Mouse (Mus musculus) forebrain, embryonic 15.5 days (tissue): ENCODE results near the gene Nxph2. TPM values are rescaled to one million over a fixed set of nuclear protein-coding genes. Genes with fewer than 3 reads are reported as not detected.
A peak's percentile ranks its signal among the peaks of the same experiment; 100 is the strongest.
"Not testable (repeated sequence)": the region's sequence is repeated elsewhere in the genome, so short reads cannot be mapped to it uniquely, and the experiment has no call there.

Source experiments
- ATAC-seq: fragments of 200-750 bp; cut with Nextera tagmentation; replicated peaks from 2 replicates; pipeline ENCODE4 v1.8.0; 2017; ENCODE audit warnings: mild to moderate bottlenecking, moderate TSS enrichment, moderate library complexity
- H3K27ac ChIP-seq: fragments of 300-500 bp; sonication (generic); replicated peaks from 2 replicates; pipeline ENCODE4 v1.5.1; 2015; ENCODE audit warnings: mild to moderate bottlenecking, inconsistent platforms
- H3K27me3 ChIP-seq: fragments of 300-500 bp; sonication (generic); 2 replicates; pipeline ENCODE4 v1.6.1; 2015; ENCODE audit warnings: inconsistent platforms
- H3K36me3 ChIP-seq: fragments of 300-500 bp; sonication (generic); 2 replicates; pipeline ENCODE4 v1.6.1; 2015; ENCODE audit warnings: mild to moderate bottlenecking, inconsistent platforms
- H3K4me1 ChIP-seq: fragments of 300-500 bp; sonication (generic); 2 replicates; pipeline ENCODE4 v1.6.1; 2015; ENCODE audit warnings: inconsistent platforms
- H3K4me2 ChIP-seq: fragments of 300-500 bp; sonication (generic); replicated peaks from 2 replicates; pipeline ENCODE4 v1.6.1; 2015; ENCODE audit warnings: mild to moderate bottlenecking, inconsistent platforms
- H3K4me3 ChIP-seq: fragments of 300-500 bp; sonication (generic); 2 replicates; pipeline ENCODE4 v1.5.1; 2015; ENCODE audit warnings: mild to moderate bottlenecking, inconsistent platforms
- H3K9ac ChIP-seq: fragments of 300-500 bp; sonication (generic); replicated peaks from 2 replicates; pipeline ENCODE4 v1.6.1; 2015; ENCODE audit warnings: mild to moderate bottlenecking, inconsistent platforms
- H3K9me3 ChIP-seq: fragments of 300-500 bp; sonication (generic); 2 replicates; pipeline ENCODE4 v1.6.1; 2016; ENCODE audit warnings: inconsistent platforms
- WGBS: fragments of 180-500 bp; shearing (Covaris S2); methylation state at CpG from one replicate; pipeline ENCODE4 v1.1.7; 2015; ENCODE audit warnings: mixed read lengths; 5-methylcytosine and 5-hydroxymethylcytosine counted together
- polyA plus RNA-seq: library from polyadenylated mRNA; unstranded; fragments of >200 nt; fragmentation: Nextera tagmentation; extraction: Ambion mirVana; gene quantifications from 2 replicates; pipeline ENCODE4 v1.2.1, GENCODE M21; 2015

Nxph2 gene
- 6.2 and 6.3 TPM in 2 replicates for polyA plus RNA-seq

DNA sequence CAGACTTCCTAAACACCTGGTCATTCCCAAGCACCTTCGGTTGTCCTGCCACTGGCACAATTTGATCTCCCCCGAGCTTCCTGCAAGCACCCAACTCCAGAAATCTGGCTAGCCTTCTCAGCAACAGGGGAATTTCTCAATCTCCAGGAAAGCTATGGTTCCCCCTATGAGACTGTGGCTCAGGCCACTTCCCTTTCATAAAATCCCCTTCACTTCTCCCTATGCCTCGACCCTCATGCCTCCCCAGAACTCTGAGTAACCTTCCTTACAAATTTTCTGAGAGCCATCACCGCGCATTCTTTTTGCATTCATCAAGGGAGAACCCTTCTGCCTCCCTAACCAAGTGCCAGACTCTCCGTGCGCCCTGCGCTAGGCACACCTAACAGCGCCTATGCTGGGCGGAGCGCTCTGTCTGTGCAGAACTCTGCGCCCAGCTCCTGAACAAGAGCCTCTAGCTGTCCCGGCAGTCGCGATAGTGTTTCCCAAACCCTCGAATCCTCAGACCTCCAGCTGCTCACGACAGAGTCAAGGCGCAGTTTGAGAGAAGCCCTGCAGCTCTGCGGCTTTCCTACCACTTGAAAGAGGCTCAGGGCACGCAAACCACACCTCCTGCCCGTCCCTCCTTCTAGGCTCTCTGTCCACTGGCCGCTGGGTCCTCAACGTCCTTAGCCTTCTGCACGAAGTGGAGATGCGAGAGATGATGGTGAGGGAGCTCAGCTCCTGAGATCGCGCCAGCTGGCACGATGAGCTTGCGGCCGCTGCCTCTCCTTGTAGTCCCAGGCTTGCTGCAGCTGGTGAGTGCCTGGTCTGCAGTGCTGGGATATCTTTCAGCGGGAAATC, at the start of gene Nxph2:
Gene Nxph2 (plus strand): TSS at position 501 of the 840 bp plus-strand sequence.
- Histone ChIP-seq H3K27ac (peak within 1 kb of the TSS; percentile 44), H3K4me1 (peaks cover 11% of the 10 kb centered on the region), H3K4me2 (peak within 1 kb of the TSS; percentile 69), H3K9me3 (no peaks in the 10 kb centered on the region), H3K4me3 (peak within 1 kb of the TSS; percentile 44), H3K27me3 (no peaks in the 10 kb centered on the region), H3K36me3 (no peaks in the 10 kb centered on the region), H3K9ac (peak within 1 kb of the TSS; percentile 47)
- WGBS = 3% methylated on average over 31 of the region's 31 CpGs
- peak; percentile 82 for ATAC-seq

DNA sequence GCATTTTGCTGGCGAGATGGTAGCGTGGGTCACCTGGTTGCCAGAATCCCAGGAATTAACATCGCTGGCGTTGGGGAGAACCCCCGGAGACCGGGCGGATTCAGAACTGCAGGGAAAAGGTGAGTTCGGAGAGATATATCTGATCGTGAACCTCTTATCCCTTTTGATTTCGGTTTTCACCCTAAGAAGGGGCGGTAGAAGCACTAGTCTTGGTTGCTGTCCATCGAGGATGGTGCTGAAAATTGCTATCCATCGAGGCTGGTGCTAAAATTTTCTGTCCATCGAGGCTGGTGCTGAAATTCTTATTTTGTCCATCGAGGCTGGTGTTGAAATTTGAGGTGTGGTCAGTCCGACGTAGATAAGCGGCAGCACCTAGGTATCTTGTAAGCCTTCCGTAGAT, 30.1 kb upstream of the Nxph2 start:
- not testable (repeated sequence) for ATAC-seq, H3K9me3 ChIP-seq, H3K4me1 ChIP-seq, H3K9ac ChIP-seq, H3K27me3 ChIP-seq, H3K4me2 ChIP-seq, H3K36me3 ChIP-seq, H3K27ac ChIP-seq, H3K4me3 ChIP-seq
- WGBS = 58% methylated on average over 19 of the region's 19 CpGs

DNA sequence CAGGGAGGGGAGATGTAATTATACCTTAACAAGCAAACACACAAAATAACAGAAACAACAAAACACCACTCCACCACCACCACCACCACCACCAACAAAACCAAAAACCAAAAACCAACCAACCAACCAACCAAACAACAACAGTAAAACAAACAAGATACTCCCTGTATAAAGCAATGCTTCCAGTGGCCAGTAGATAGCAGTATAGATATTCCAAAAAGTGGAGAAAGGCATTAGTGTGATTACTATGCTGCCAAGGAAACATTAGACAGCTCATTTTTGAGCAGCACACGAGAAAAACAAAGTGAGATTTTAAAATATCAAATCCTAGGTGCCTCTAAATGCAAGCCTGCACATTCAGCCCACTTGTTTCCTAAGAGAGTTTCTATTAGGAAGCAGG, 6.2 kb upstream of the Nxph2 start:
- H3K4me3 ChIP-seq = no peak overlapping the region
- ATAC-seq = no peak
- H3K4me1 ChIP-seq = no peaks in the 10 kb centered on the region
- H3K4me2 ChIP-seq = no peak overlapping the region
- WGBS = 8% methylated on average over 1 of the region's 1 CpGs
- H3K9me3 ChIP-seq = no peaks in the 10 kb centered on the region
- no peaks in the 10 kb centered on the region for H3K27me3 ChIP-seq
- H3K36me3 ChIP-seq = no peaks in the 10 kb centered on the region
- H3K9ac ChIP-seq = no peak overlapping the region
- H3K27ac ChIP-seq = no peak overlapping the region

Other genes with a start within 250 kb of the Nxph2 start
- gene Mastl, start 165.2 kb upstream of the Nxph2 start, polyA plus RNA-seq = 4.9 and 5.8 TPM in 2 replicates
- gene Yme1l1, start 164.9 kb upstream of the Nxph2 start, polyA plus RNA-seq = 69.4 and 71.7 TPM in 2 replicates
- 0.15 TPM in 1 of 2 replicates, not detected in the other for gene 4931423N10Rik, start 113.8 kb upstream of the Nxph2 start, polyA plus RNA-seq